Mouse (Mus musculus): ENCODE results near the gene Thnsl2. TPM values are rescaled to one million over a fixed set of nuclear protein-coding genes. Genes with fewer than 3 reads are reported as not detected.

The Thnsl2 gene
- polyA plus RNA-seq, 1 experiment = not detected

DNA sequence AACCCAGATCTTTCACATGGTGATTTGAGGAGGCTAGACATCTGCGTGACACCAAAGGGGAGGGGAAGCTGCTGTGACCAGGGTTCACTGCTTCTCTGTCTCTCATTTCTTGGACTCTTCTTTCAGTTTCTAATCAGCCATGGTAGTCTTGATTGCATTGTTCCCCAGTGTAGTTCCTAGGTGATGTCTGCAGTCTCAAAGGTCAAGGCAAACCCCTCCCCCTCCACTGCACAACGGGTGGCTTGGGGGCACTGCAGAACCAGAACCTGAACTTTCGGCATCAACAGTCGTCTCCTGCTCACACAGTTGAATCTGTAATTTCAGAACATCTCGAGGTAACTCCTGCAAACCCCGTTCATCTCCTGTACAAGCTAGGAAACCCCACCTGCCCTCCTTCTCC, 4.1 kb upstream of the Thnsl2 start:
- TF ChIP-seq POLR2A (IDR thresholded peaks at IDR 0.05; ENCODE audit: borderline replicate concordance, control insufficient read depth, low read depth, low read length) = no peak
- no peak for TF ChIP-seq CTCF (IDR thresholded peaks at IDR 0.05; ENCODE audit: control insufficient read depth, insufficient read depth, low read length)
- H3K4me1 ChIP-seq (ENCODE audit: control insufficient read depth, insufficient read depth, low read length) = no peaks in the 10 kb centered on the region
- no peak overlapping the region for H3K4me3 ChIP-seq (replicated peaks; ENCODE audit: control insufficient read depth, low read depth, low read length)
- H3K27ac ChIP-seq (ENCODE audit: control insufficient read depth, insufficient read depth, low read depth, low read length, poor library complexity) = no peak overlapping the region
- 68% methylated on average over 6 of the region's 6 CpGs for WGBS

DNA sequence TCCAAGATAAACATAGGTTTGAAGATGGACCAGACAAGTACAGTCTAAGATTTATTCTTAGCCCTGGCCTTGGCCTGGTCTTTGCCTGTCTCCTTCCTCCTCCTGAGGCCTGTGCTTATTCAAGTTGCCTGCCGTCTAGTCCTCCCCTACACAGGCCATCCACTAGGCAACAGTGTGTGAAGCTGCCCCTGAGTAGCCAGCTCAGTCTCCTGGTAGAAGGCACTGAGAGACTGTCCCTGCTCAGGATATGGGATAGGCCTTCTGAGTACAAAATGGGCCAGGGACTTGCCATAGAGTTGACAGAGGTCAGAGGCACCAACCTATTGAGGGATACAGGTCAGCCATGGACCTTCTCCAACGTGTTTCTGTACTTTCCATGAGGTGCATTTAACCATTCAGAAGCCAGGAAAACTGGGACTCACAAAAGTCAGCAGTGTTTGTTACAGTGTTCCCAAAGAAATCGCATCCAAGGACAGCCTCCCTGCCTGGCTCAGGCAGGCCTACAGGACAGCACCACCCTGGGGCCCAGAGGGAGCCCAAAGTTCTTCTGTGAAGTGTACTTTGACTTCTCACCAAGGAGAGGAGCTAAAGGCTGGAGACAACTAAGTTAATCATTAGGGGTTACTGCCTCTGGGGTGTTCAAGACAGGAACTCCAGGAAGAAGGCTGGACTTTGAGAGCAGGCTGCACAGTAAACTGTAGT, 1.2 kb upstream of the Thnsl2 start:
- WGBS = 72% methylated on average over 3 of the region's 3 CpGs
- no peaks in the 10 kb centered on the region for H3K4me1 ChIP-seq (ENCODE audit: control insufficient read depth, insufficient read depth, low read length)
- H3K4me3 ChIP-seq (replicated peaks; ENCODE audit: control insufficient read depth, low read depth, low read length) = no peak overlapping the region
- TF ChIP-seq CTCF (IDR thresholded peaks at IDR 0.05; ENCODE audit: control insufficient read depth, insufficient read depth, low read length) (no peak), POLR2A (IDR thresholded peaks at IDR 0.05; ENCODE audit: borderline replicate concordance, control insufficient read depth, low read depth, low read length) (no peak)
- no peak overlapping the region for H3K27ac ChIP-seq (ENCODE audit: control insufficient read depth, insufficient read depth, low read depth, low read length, poor library complexity)

DNA sequence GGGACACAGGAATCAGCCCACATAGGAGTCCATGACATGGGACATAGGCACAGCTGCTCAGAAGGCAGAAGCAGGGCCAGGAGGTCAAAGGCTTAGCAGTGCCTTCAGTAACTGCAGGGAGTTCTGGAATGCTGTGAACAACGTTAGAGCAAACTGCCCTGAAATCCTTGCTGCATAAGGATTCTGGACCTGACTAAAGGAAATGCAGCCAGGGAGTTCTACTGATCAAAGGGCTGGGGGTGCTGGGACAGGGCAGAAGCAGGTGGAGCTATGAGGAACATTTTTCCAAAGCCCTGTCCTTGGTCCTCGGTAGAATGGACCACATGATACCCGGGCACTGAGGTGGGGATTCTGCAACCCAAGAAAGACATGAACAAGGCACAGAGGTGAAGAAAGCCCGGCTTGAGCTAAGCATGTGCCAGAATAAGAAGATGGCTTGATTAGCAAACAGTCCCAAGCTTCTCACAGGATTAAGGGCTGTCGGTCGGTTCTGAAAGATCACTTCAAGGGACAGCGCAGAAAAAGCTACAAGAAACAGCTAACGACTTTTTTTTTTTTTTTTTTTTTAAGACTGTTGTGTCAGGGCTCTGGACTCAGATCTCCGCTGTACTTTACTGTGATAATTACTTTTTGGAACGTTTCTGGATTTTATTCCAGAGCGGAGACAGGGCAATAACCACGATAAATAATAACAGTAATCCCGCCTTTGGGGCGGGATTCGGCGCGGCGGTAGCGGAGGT, 915 bp downstream of the Thnsl2 start:
- no peaks in the 10 kb centered on the region for H3K4me1 ChIP-seq (ENCODE audit: control insufficient read depth, insufficient read depth, low read length)
- no peak overlapping the region for H3K4me3 ChIP-seq (replicated peaks; ENCODE audit: control insufficient read depth, low read depth, low read length)
- TF ChIP-seq CTCF (IDR thresholded peaks at IDR 0.05; ENCODE audit: control insufficient read depth, insufficient read depth, low read length) (no peak), POLR2A (IDR thresholded peaks at IDR 0.05; ENCODE audit: borderline replicate concordance, control insufficient read depth, low read depth, low read length) (no peak)
- WGBS = 2% methylated on average over 19 of the region's 19 CpGs
- H3K27ac ChIP-seq (ENCODE audit: control insufficient read depth, insufficient read depth, low read depth, low read length, poor library complexity) = no peak overlapping the region

DNA sequence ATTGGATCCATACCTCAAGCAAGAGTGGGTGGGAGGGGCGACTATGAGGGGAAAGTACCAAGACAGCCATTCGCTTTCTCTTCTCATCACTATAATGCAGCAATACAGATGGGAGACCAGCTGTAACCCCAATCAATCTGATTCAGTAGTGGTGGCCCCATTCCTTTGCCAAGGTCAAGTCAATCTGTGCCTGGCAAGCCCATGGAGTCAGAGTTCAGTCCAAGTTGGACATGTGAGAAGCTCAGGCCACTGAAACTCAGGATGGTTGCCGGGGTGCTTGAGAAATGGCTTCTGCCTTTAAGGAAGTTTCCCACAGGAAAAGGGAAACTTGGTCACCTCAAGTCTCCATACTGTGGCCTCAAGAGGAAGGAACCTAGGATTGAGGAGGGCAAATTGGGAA, 9.2 kb downstream of the Thnsl2 start:
- Histone ChIP-seq H3K4me3 (replicated peaks; ENCODE audit: control insufficient read depth, low read depth, low read length) (no peak overlapping the region), H3K27ac (ENCODE audit: control insufficient read depth, insufficient read depth, low read depth, low read length, poor library complexity) (no peak overlapping the region), H3K4me1 (ENCODE audit: control insufficient read depth, insufficient read depth, low read length) (no peaks in the 10 kb centered on the region)
- WGBS = 81% methylated on average over 3 of the region's 3 CpGs
- TF ChIP-seq CTCF (IDR thresholded peaks at IDR 0.05; ENCODE audit: control insufficient read depth, insufficient read depth, low read length) (no peak), POLR2A (IDR thresholded peaks at IDR 0.05; ENCODE audit: borderline replicate concordance, control insufficient read depth, low read depth, low read length) (no peak)

DNA sequence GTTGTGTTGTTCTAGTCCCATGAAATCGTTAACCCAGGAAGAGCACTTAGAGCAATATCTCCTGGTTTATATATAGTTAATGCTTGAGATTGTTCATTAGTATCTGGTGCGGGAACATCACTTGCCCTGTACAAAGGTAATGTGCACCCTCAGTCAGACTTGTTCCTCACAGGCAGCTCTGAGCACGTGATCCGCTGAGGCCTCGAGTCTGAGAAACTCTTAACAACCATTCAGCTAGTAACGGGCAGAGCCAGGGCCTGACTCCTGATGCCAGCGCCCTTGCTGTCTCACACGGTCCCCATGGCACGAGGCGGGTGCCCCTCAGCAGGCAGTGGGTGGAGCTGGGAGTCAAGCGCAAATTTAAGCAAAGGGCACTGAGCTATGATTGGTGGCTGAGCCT, 10.7 kb downstream of the Thnsl2 start:
- Histone ChIP-seq H3K4me3 (replicated peaks; ENCODE audit: control insufficient read depth, low read depth, low read length) (no peak overlapping the region), H3K4me1 (ENCODE audit: control insufficient read depth, insufficient read depth, low read length) (no peaks in the 10 kb centered on the region), H3K27ac (ENCODE audit: control insufficient read depth, insufficient read depth, low read depth, low read length, poor library complexity) (no peak overlapping the region)
- WGBS = 83% methylated on average over 11 of the region's 11 CpGs
- no peak for TF ChIP-seq POLR2A (IDR thresholded peaks at IDR 0.05; ENCODE audit: borderline replicate concordance, control insufficient read depth, low read depth, low read length)
- no peak for TF ChIP-seq CTCF (IDR thresholded peaks at IDR 0.05; ENCODE audit: control insufficient read depth, insufficient read depth, low read length)

DNA sequence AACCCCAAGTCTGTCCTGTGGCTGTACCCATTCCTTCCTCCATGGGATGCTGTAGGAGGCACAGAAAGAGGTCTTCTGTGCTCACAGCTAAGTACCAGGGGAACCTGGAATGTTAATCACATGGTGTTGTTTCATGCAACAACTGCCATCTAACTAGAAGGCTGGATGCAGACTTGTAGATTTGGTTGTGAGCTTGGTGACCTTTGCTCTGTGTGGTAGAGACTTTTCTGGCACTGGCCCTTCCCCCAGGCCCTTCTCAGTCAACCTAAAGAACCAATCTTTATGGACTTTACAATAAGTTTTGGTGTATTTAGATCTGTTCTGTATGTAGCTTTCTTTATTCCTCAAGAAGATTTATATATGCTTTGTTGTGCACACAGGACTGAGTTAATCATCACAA, 13.2 kb downstream of the Thnsl2 start:
- no peak overlapping the region for H3K4me3 ChIP-seq (replicated peaks; ENCODE audit: control insufficient read depth, low read depth, low read length)
- no peak for TF ChIP-seq POLR2A (IDR thresholded peaks at IDR 0.05; ENCODE audit: borderline replicate concordance, control insufficient read depth, low read depth, low read length)
- TF ChIP-seq CTCF (IDR thresholded peaks at IDR 0.05; ENCODE audit: control insufficient read depth, insufficient read depth, low read length) = no peak
- no peaks in the 10 kb centered on the region for H3K4me1 ChIP-seq (ENCODE audit: control insufficient read depth, insufficient read depth, low read length)
- no peak overlapping the region for H3K27ac ChIP-seq (ENCODE audit: control insufficient read depth, insufficient read depth, low read depth, low read length, poor library complexity)

DNA sequence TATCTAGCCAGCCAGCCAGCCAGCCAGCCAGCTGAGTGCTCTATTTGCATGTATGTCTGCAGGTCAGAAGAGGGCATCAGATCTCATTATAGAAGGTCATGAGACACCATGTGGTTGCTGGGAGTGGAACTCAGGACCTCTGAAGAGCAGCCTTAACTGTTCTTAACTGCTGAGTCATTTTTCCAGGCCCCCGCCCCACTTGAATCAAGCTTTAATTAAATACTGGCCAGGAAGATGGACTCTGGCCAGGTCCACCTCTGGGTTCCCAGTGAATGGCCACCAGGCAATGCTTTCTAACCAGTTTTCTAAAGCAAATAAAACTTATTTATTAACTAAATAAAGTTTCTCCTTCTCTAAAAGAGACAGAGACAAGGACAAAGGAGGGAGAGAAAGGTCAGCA, 14.0 kb downstream of the Thnsl2 start:
- TF ChIP-seq POLR2A (IDR thresholded peaks at IDR 0.05; ENCODE audit: borderline replicate concordance, control insufficient read depth, low read depth, low read length) (no peak), CTCF (IDR thresholded peaks at IDR 0.05; ENCODE audit: control insufficient read depth, insufficient read depth, low read length) (no peak)
- WGBS = 71% methylated on average over 1 of the region's 1 CpGs
- Histone ChIP-seq H3K27ac (ENCODE audit: control insufficient read depth, insufficient read depth, low read depth, low read length, poor library complexity) (no peak overlapping the region), H3K4me3 (replicated peaks; ENCODE audit: control insufficient read depth, low read depth, low read length) (no peak overlapping the region), H3K4me1 (ENCODE audit: control insufficient read depth, insufficient read depth, low read length) (no peaks in the 10 kb centered on the region)

DNA sequence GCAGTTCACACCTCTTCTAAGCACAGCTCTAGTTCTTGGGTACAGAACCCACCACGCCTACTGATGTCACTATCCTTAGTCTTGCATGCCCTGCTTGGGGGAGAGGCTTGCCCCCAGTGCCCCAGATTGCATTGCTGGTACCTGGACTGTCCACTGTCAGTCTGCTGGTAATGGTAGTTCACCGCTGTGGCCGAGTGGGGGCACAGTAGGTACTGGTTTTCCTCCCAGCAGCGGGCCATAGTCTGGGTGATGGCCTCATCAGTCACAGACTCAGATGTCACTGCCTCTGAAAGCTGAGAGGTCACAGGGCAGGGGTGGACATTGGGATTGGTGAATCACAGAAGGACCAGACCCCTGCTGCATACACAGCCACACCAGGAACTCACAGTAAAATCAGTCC, 15.2 kb downstream of the Thnsl2 start:
- no peak overlapping the region for H3K27ac ChIP-seq (ENCODE audit: control insufficient read depth, insufficient read depth, low read depth, low read length, poor library complexity)
- WGBS = 67% methylated on average over 4 of the region's 4 CpGs
- no peaks in the 10 kb centered on the region for H3K4me1 ChIP-seq (ENCODE audit: control insufficient read depth, insufficient read depth, low read length)
- H3K4me3 ChIP-seq (replicated peaks; ENCODE audit: control insufficient read depth, low read depth, low read length) = no peak overlapping the region
- no peak for TF ChIP-seq POLR2A (IDR thresholded peaks at IDR 0.05; ENCODE audit: borderline replicate concordance, control insufficient read depth, low read depth, low read length)
- no peak for TF ChIP-seq CTCF (IDR thresholded peaks at IDR 0.05; ENCODE audit: control insufficient read depth, insufficient read depth, low read length)
